Comparison of ENCODE assay signal across 8 mouse cellular contexts in genomic region chr11:22871628-22872306, GRCm38 (mm10). TPM values are rescaled to one million over a fixed set of nuclear protein-coding genes. Genes with fewer than 3 reads are reported as not detected.
DNase-seq lines count a peak whose midpoint lies in the region; ATAC-seq lines count a peak whose summit lies in the region.

No protein-coding gene starts in this region.

- peaks cover 12% of the 10 kb centered on the region; the same call in 1 of the 2 replicates for H3K4me1 ChIP-seq in hindbrain, embryonic 14.5 days (replicated peaks; ENCODE audit: control insufficient read depth, insufficient read depth, low read length)
- no peaks in the 10 kb centered on the region for H3K4me1 ChIP-seq in hindbrain, embryonic 12.5 days
- no peaks in the 10 kb centered on the region for H3K4me1 ChIP-seq in midbrain, embryonic 10.5 days

- no peak for DNase-seq in hindbrain, embryonic 14.5 days (ENCODE audit: low spot score)
- DNase-seq in T-cell, adult 2 months (ENCODE audit: low spot score): peak; percentile 36
- peak; percentile 47 for DNase-seq in kidney, postnatal 10 days
- peak; percentile 62 for DNase-seq in naive thymus-derived CD4-positive, alpha-beta T cell, adult 2 months (ENCODE audit: low read depth)
- no peak for DNase-seq in midbrain, embryonic 10.5 days (ENCODE audit: low spot score)
- no peak for DNase-seq in left cerebral cortex, postnatal 4 days
- DNase-seq in gastrocnemius, postnatal 4 days (ENCODE audit: low spot score in 2 of 2): no peak

- H3K4me3 ChIP-seq in hindbrain, embryonic 14.5 days (replicated peaks; ENCODE audit: low read length): no peak overlapping the region
- H3K4me3 ChIP-seq in hindbrain, embryonic 12.5 days: no peak overlapping the region
- H3K4me3 ChIP-seq in midbrain, embryonic 10.5 days: no peak overlapping the region

- ATAC-seq in hindbrain, embryonic 14.5 days (ENCODE audit: low FRiP score): no peak
- ATAC-seq in hindbrain, embryonic 12.5 days (ENCODE audit: low FRiP score): no peak

- 69% methylated on average over 7 of the region's 7 CpGs for WGBS in hindbrain, embryonic 14.5 days
- WGBS in hindbrain, embryonic 12.5 days: 76% methylated on average over 7 of the region's 7 CpGs
- 77% methylated on average over 7 of the region's 7 CpGs for WGBS in midbrain, embryonic 10.5 days

- intact Hi-C loops in left cerebral cortex, postnatal 4 days (cut with DNase I): no loop called here

- H3K27ac ChIP-seq in hindbrain, embryonic 14.5 days: 0 out of 2 replicates have a peak overlapping the region, but pooled peaks have one; percentile 24
- no peak overlapping the region for H3K27ac ChIP-seq in hindbrain, embryonic 12.5 days
- no peak overlapping the region for H3K27ac ChIP-seq in midbrain, embryonic 10.5 days (replicated peaks)

- no peak overlapping the region for H3K4me2 ChIP-seq in hindbrain, embryonic 14.5 days (replicated peaks)
- no peak overlapping the region for H3K4me2 ChIP-seq in hindbrain, embryonic 12.5 days (replicated peaks)

- H3K9ac ChIP-seq in hindbrain, embryonic 14.5 days: no peak overlapping the region
- H3K9ac ChIP-seq in hindbrain, embryonic 12.5 days: no peak overlapping the region

- no peaks in the 10 kb centered on the region for H3K27me3 ChIP-seq in hindbrain, embryonic 14.5 days (ENCODE audit: control insufficient read depth, insufficient read depth, low read length)
- H3K27me3 ChIP-seq in hindbrain, embryonic 12.5 days: no peaks in the 10 kb centered on the region
- H3K27me3 ChIP-seq in midbrain, embryonic 10.5 days (ENCODE audit: low read depth, poor library complexity, severe bottlenecking): no peaks in the 10 kb centered on the region

- no peaks in the 10 kb centered on the region for H3K36me3 ChIP-seq in hindbrain, embryonic 14.5 days (replicated peaks; ENCODE audit: control insufficient read depth, insufficient read depth)
- H3K36me3 ChIP-seq in hindbrain, embryonic 12.5 days: no peaks in the 10 kb centered on the region
- no peaks in the 10 kb centered on the region for H3K36me3 ChIP-seq in midbrain, embryonic 10.5 days

- no peaks in the 10 kb centered on the region for H3K9me3 ChIP-seq in hindbrain, embryonic 14.5 days (ENCODE audit: control insufficient read depth, low read length)
- no peaks in the 10 kb centered on the region for H3K9me3 ChIP-seq in hindbrain, embryonic 12.5 days (replicated peaks)
- no peaks in the 10 kb centered on the region for H3K9me3 ChIP-seq in midbrain, embryonic 10.5 days (replicated peaks)

RNA-seq across cellular contexts. Expression of gene B3gnt2, which starts 11.0 kb away (rescaled TPM):
- polyA plus RNA-seq in hindbrain, embryonic 14.5 days (2014; fragmentation: Nextera tagmentation; extraction: Ambion mirVana): 2.3 and 4.6 TPM in 2 replicates
- 3.4 and 4.7 TPM in 2 replicates for polyA plus RNA-seq in hindbrain, embryonic 12.5 days (2016; fragmentation: Nextera tagmentation; extraction: Ambion mirVana)
- polyA plus RNA-seq in midbrain, embryonic 10.5 days (2016; fragmentation: Nextera tagmentation; extraction: Ambion mirVana): 1.9 and 2.7 TPM in 2 replicates
- total RNA-seq in left cerebral cortex, postnatal 4 days (2021): 1 to 10 TPM; 4.1 to 4.3 TPM
- total RNA-seq in gastrocnemius, postnatal 4 days (2021): 1 to 10 TPM; 6.3 to 8.8 TPM

Comparison
In these comparisons a context has a peak if more than half of its experiments do, and no peak if none do; other contexts are left out.
1. DNase-seq: peak in T-cell, adult 2 months (single experiment), kidney, postnatal 10 days (single experiment) and naive thymus-derived CD4-positive, alpha-beta T cell, adult 2 months (single experiment); none in hindbrain, embryonic 14.5 days (single experiment), midbrain, embryonic 10.5 days (single experiment), left cerebral cortex, postnatal 4 days (single experiment) and gastrocnemius, postnatal 4 days (0 of 2).